Mouse (Mus musculus) spleen, adult 2 months (tissue): ENCODE data around the gene Atg4a. TPM values are rescaled to one million over a fixed set of nuclear protein-coding genes. Genes with fewer than 3 reads are reported as not detected.
A peak's percentile ranks its signal among the peaks of the same experiment; 100 is the strongest.

Experiments used
- DNase-seq, 2 experiments: peaks; one replicate each; pipeline versions ENCODE4 v3.0.0 to v3.0.0-alpha.2; 2012 to 2021; ENCODE audit warnings: low spot score in 2 of 2, low read depth in 1 of 2
- H3K27ac ChIP-seq: fragments of 200-500 bp; 2 replicates; pipeline ENCODE4 v1.5.1; 2012; ENCODE audit warnings: low read length, inconsistent platforms; ENCODE audit not compliant: insufficient read depth
- H3K27me3 ChIP-seq: fragments of 200-500 bp; 2 replicates; pipeline ENCODE4 v1.6.1; 2012; ENCODE audit warnings: mild to moderate bottlenecking, moderate library complexity, low read length, inconsistent platforms; ENCODE audit not compliant: control insufficient read depth, insufficient read depth
- H3K36me3 ChIP-seq: fragments of 200-500 bp; 2 replicates; pipeline ENCODE4 v1.6.1; 2012; ENCODE audit warnings: mild to moderate bottlenecking, low read length, inconsistent platforms; ENCODE audit not compliant: control insufficient read depth, insufficient read depth
- H3K4me1 ChIP-seq: fragments of 200-500 bp; 2 replicates; pipeline ENCODE4 v1.6.1; 2011; ENCODE audit warnings: inconsistent platforms; ENCODE audit not compliant: control insufficient read depth, insufficient read depth, insufficient read length
- H3K4me3 ChIP-seq: fragments of 200-500 bp; 2 replicates; pipeline ENCODE4 v1.5.1; 2011; ENCODE audit warnings: mild to moderate bottlenecking, inconsistent platforms; ENCODE audit not compliant: insufficient read depth, insufficient read length; ENCODE audit errors: extremely low read depth
- CTCF ChIP-seq: fragments of 200-500 bp; IDR thresholded peaks from 2 replicates; pipeline ENCODE4 v1.5.1; 2011; ENCODE audit warnings: mild to moderate bottlenecking, inconsistent platforms; ENCODE audit not compliant: insufficient read depth, insufficient read length, insufficient replicate concordance; ENCODE audit errors: extremely low read depth
- POLR2A ChIP-seq: fragments of 200-500 bp; IDR thresholded peaks from 2 replicates; pipeline ENCODE4 v1.6.1; 2011; ENCODE audit warnings: low read depth, low read length, inconsistent platforms
- WGBS: fragments of 180-500 bp; shearing (Covaris S2); methylation state at CpG from one replicate; pipeline ENCODE4 v1.1.7; 2018; 5-methylcytosine and 5-hydroxymethylcytosine counted together
- polyA plus RNA-seq: library from polyadenylated mRNA; depleted of rRNA; stranded (reverse); fragments of >200 nt; gene quantifications from 2 replicates; pipeline ENCODE4 v1.2.3, GENCODE M21; 2012; rRNA removed

Gene Atg4a
- 3.6 and 4.3 TPM in 2 replicates for polyA plus RNA-seq

GRCm38 (mm10) chrX:140956272-140956940 lies at the start of gene Atg4a, which contains the start of gene Psmd10:
Gene Atg4a (plus strand): TSS chrX:140956907.
Gene Psmd10 (minus strand): TSS chrX:140956728.
- H3K27ac ChIP-seq: peak within 1 kb of the TSS; percentile 69
- no peaks in the 10 kb centered on the region; the same call in 1 of the 2 replicates for H3K36me3 ChIP-seq
- H3K4me3 ChIP-seq: peak within 1 kb of the TSS; percentile 88
- TF ChIP-seq CTCF: no peak
- TF ChIP-seq POLR2A: peak; percentile 12; the same call in 1 of the 2 replicates
- WGBS: 26% methylated on average over 23 of the region's 23 CpGs
- H3K27me3 ChIP-seq: no peaks in the 10 kb centered on the region
- no peaks in the 10 kb centered on the region for H3K4me1 ChIP-seq
- DNase-seq: peak; percentile 83 to 89

- WGBS: 81% methylated on average over 7 of the region's 7 CpGs
- Histone ChIP-seq H3K4me3 (no peak within 1 kb of the TSS), H3K36me3 (no peaks in the 10 kb centered on the region), H3K4me1 (no peaks in the 10 kb centered on the region), H3K27me3 (no peaks in the 10 kb centered on the region), H3K27ac (no peak within 1 kb of the TSS)
- TF ChIP-seq POLR2A: no peak
- DNase-seq: no peak
These were observed 49.3 kb upstream of the Atg4a start, which contains the start of gene Vsig1 for GRCm38 (mm10) chrX:140907360-140907759. Gene Vsig1 (plus strand): TSS chrX:140907608.

GRCm38 (mm10) chrX:140921321-140921720 lies 35.4 kb upstream of the Atg4a start:
- no peak for TF ChIP-seq POLR2A
- no peak for TF ChIP-seq CTCF
- no peaks in the 10 kb centered on the region for H3K4me1 ChIP-seq
- no peaks in the 10 kb centered on the region for H3K36me3 ChIP-seq
- DNase-seq: no peak
- H3K27me3 ChIP-seq: no peaks in the 10 kb centered on the region
- WGBS: 86% methylated on average over 6 of the region's 6 CpGs
- no peak overlapping the region for H3K27ac ChIP-seq
- H3K4me3 ChIP-seq: no peak overlapping the region

- no peak for TF ChIP-seq CTCF
- WGBS: 70% methylated on average over 3 of the region's 3 CpGs
- DNase-seq: no peak
These were observed 24.6 kb upstream of the Atg4a start for GRCm38 (mm10) chrX:140932066-140932465.

GRCm38 (mm10) chrX:140933263-140933662 lies 23.4 kb upstream of the Atg4a start:
- no peaks in the 10 kb centered on the region for H3K27me3 ChIP-seq
- no peaks in the 10 kb centered on the region for H3K4me1 ChIP-seq
- 59% methylated on average over 3 of the region's 3 CpGs for WGBS
- no peak for TF ChIP-seq POLR2A
- TF ChIP-seq CTCF: no peak
- no peak overlapping the region for H3K27ac ChIP-seq
- no peak overlapping the region for H3K4me3 ChIP-seq
- H3K36me3 ChIP-seq: no peaks in the 10 kb centered on the region
- no peak for DNase-seq

More at GRCm38 (mm10) chrX:140932066-140932465, 24.6 kb upstream of the Atg4a start:
- no peaks in the 10 kb centered on the region for H3K27me3 ChIP-seq
- no peak overlapping the region for H3K27ac ChIP-seq
- H3K4me1 ChIP-seq: no peaks in the 10 kb centered on the region
- H3K4me3 ChIP-seq: no peak overlapping the region
- no peaks in the 10 kb centered on the region for H3K36me3 ChIP-seq

GRCm38 (mm10) chrX:140936271-140936670 lies 20.4 kb upstream of the Atg4a start:
- H3K27ac ChIP-seq: no peak overlapping the region
- no peaks in the 10 kb centered on the region for H3K27me3 ChIP-seq
- WGBS: 85% methylated on average over 5 of the region's 5 CpGs
- H3K36me3 ChIP-seq: no peaks in the 10 kb centered on the region
- TF ChIP-seq CTCF (no peak), POLR2A (no peak)
- no peak for DNase-seq
- no peaks in the 10 kb centered on the region for H3K4me1 ChIP-seq
- H3K4me3 ChIP-seq: no peak overlapping the region

- H3K27ac ChIP-seq: no peak overlapping the region
- H3K36me3 ChIP-seq: peaks cover 1% of the 10 kb centered on the region; the same call in 1 of the 2 replicates
- 83% methylated on average over 4 of the region's 4 CpGs for WGBS
- H3K4me3 ChIP-seq: no peak overlapping the region
- H3K27me3 ChIP-seq: no peaks in the 10 kb centered on the region
- TF ChIP-seq POLR2A (no peak), CTCF (no peak)
- no peak for DNase-seq
- H3K4me1 ChIP-seq: no peaks in the 10 kb centered on the region
These were observed 3.1 kb upstream of the Atg4a start for GRCm38 (mm10) chrX:140953618-140954017.
